ENCODE assay signal across 29 mouse cellular contexts in genomic region chr11:107532271-107532670, GRCm38 (mm10).
"Had no signal": no experiment of that assay in that cellular context is flagged by ENCODE, and none has a peak within 500 bp of the region (broad histone marks: within the 10 kb centered on the region; RNA-seq: fewer than 3 reads in every experiment).

No protein-coding gene starts in this region.

- H3K27me3 ChIP-seq: heart, embryonic 12.5 days; hindbrain, embryonic 12.5 days; intestine, embryonic 15.5 days; kidney, embryonic 15.5 days; limb, embryonic 12.5 days; liver, embryonic 13.5 days had no signal

- H3K36me3 ChIP-seq: heart, embryonic 10.5 days; heart, embryonic 12.5 days; hindbrain, embryonic 10.5 days; hindbrain, embryonic 12.5 days; intestine, embryonic 15.5 days; kidney, embryonic 15.5 days; limb, embryonic 10.5 days; limb, embryonic 12.5 days; liver, embryonic 13.5 days had no signal

- H3K9ac ChIP-seq: heart, embryonic 12.5 days; hindbrain, embryonic 12.5 days; hindbrain, embryonic 14.5 days; intestine, embryonic 15.5 days; kidney, embryonic 15.5 days; limb, embryonic 12.5 days; liver, embryonic 13.5 days had no signal

- H3K4me3 ChIP-seq: gastrocnemius, adult 2 months; heart, embryonic 10.5 days; heart, embryonic 12.5 days; hindbrain, embryonic 10.5 days; hindbrain, embryonic 12.5 days; intestine, embryonic 15.5 days; kidney, embryonic 15.5 days; left cerebral cortex, adult 2 months; limb, embryonic 10.5 days; limb, embryonic 12.5 days; liver, embryonic 13.5 days had no signal

- DNase-seq: gastrocnemius, adult 2 months; gastrocnemius, postnatal 10 days; gastrocnemius, postnatal 25 days; heart, adult 18-20 months; heart, postnatal 10 days; heart, postnatal 4 days; kidney, adult 18-20 months; kidney, adult 9 months; kidney, postnatal 14 days; kidney, postnatal 36 days; layer of hippocampus, adult 9-11 months; layer of hippocampus, postnatal 36 days; liver; liver, embryonic 13.5 days had no signal

- H3K4me1 ChIP-seq: hindbrain, embryonic 12.5 days; intestine, embryonic 15.5 days; limb, embryonic 12.5 days had no signal

- H3K4me2 ChIP-seq: heart, embryonic 12.5 days; hindbrain, embryonic 12.5 days; hindbrain, embryonic 14.5 days; intestine, embryonic 15.5 days; kidney, embryonic 15.5 days; limb, embryonic 12.5 days; liver, embryonic 11.5 days; liver, embryonic 13.5 days had no signal

- H3K27ac ChIP-seq: gastrocnemius, adult 2 months; heart, embryonic 10.5 days; hindbrain, embryonic 10.5 days; hindbrain, embryonic 12.5 days; hindbrain, embryonic 14.5 days; intestine, embryonic 15.5 days; kidney, embryonic 15.5 days; kidney, postnatal 0 days; left cerebral cortex, adult 2 months; limb, embryonic 10.5 days; limb, embryonic 12.5 days; liver, embryonic 13.5 days had no signal

- ATAC-seq: hindbrain, embryonic 16.5 days; inflammation-experienced regulatory T-cells, adult 6 months; intestine, embryonic 15.5 days; intestine, postnatal 0 days had no signal

- H3K9me3 ChIP-seq: heart, embryonic 10.5 days; hindbrain, embryonic 10.5 days; hindbrain, embryonic 12.5 days; intestine, embryonic 15.5 days; kidney, embryonic 15.5 days; limb, embryonic 10.5 days; liver, embryonic 13.5 days had no signal
